Comparison of ENCODE assay signal across 8 mouse cellular contexts in genomic region chr6:52225612-52226568, GRCm38 (mm10). TPM values are rescaled to one million over a fixed set of nuclear protein-coding genes. Genes with fewer than 3 reads are reported as not detected.
DNase-seq lines count a peak whose midpoint lies in the region; ATAC-seq and TF ChIP-seq lines count a peak whose summit lies in the region.

No protein-coding gene starts in this region.

- peaks cover 95% of the 10 kb centered on the region for H3K27me3 ChIP-seq in heart, embryonic 12.5 days (replicated peaks)
- no peaks in the 10 kb centered on the region for H3K27me3 ChIP-seq in myocyte (ENCODE audit: control insufficient read depth, insufficient read depth, insufficient read length)

- no peak overlapping the region for H3K27ac ChIP-seq in heart, embryonic 12.5 days (ENCODE audit: poor library complexity, severe bottlenecking)

- peaks cover 82% of the 10 kb centered on the region for H3K79me2 ChIP-seq in myocyte (ENCODE audit: control insufficient read depth, insufficient read depth)

- peak overlapping the region; percentile 13 for H3K4me3 ChIP-seq in heart, embryonic 12.5 days
- H3K4me3 ChIP-seq in myocyte: peak overlapping the region; percentile 89

- intact Hi-C loops in heart, postnatal 25 days (cut with DNase I): loop anchor here (10.0 kb wide), 1 partner anchor 841 kb away; no protein-coding TSS in a partner anchor

- TF ChIP-seq POLR2A in myocyte (IDR thresholded peaks at IDR 0.05; ENCODE audit: insufficient read length, low read depth): peak; percentile 58

- no peaks in the 10 kb centered on the region for H3K36me3 ChIP-seq in heart, embryonic 12.5 days
- H3K36me3 ChIP-seq in myocyte (ENCODE audit: control insufficient read depth, insufficient read depth): no peaks in the 10 kb centered on the region

- H3K4me1 ChIP-seq in heart, embryonic 12.5 days (replicated peaks): peaks cover 16% of the 10 kb centered on the region

- no peaks in the 10 kb centered on the region for H3K9me3 ChIP-seq in heart, embryonic 12.5 days (replicated peaks)

- H3K4me2 ChIP-seq in heart, embryonic 12.5 days: 0 out of 2 replicates have a peak overlapping the region, but pooled peaks have one; percentile 5
- H3K4me2 ChIP-seq in myocyte (ENCODE audit: low read depth): peak overlapping the region; percentile 97

- ATAC-seq in heart, embryonic 12.5 days (ENCODE audit: insufficient number of reproducible peaks, low FRiP score): no peak

- no peak for DNase-seq in heart, postnatal 25 days (ENCODE audit: low spot score)
- DNase-seq in ZHBTc4 (ENCODE audit: low read depth, low spot score): peak; percentile 73
- DNase-seq in kidney, adult 9 months: peak; percentile 95
- no peak for DNase-seq in left cerebral cortex, adult 9 months (ENCODE audit: low spot score in 2 of 2)
- no peak for DNase-seq in layer of hippocampus, postnatal 10 days (ENCODE audit: low spot score in 2 of 2)
- DNase-seq in frontal cortex, postnatal 10 days (ENCODE audit: low spot score in 2 of 2): no peak

- peak overlapping the region; percentile 39 for H3ac ChIP-seq in myocyte (ENCODE audit: control insufficient read depth, insufficient read length)

- WGBS in heart, embryonic 12.5 days: 2% methylated on average over 69 of the region's 69 CpGs

- H3K9ac ChIP-seq in heart, embryonic 12.5 days: no peak overlapping the region

TF ChIP-seq in myocyte, 11 proteins besides CTCF, POLR2A, EP300 and RAD21:
- no peak for TF ChIP-seq CEBPB (IDR thresholded peaks at IDR 0.05; ENCODE audit: insufficient read depth, poor library complexity, severe bottlenecking)
- TF ChIP-seq POLR2AphosphoS2 (IDR thresholded peaks at IDR 0.05; ENCODE audit: insufficient read length, low read depth): peak; percentile 59
- TF ChIP-seq REST (IDR thresholded peaks at IDR 0.05; ENCODE audit: insufficient read depth, insufficient read length): no peak
- no peak for TF ChIP-seq MYOG (IDR thresholded peaks at IDR 0.05; ENCODE audit: control insufficient read depth in 1 of 3, insufficient read depth in 1 of 3, insufficient read length in 2 of 3, low read depth in 2 of 3)
- TF ChIP-seq SRF (IDR thresholded peaks at IDR 0.05; ENCODE audit: control insufficient read depth, insufficient read length, low read depth): no peak
- TF ChIP-seq TCF12 (IDR thresholded peaks at IDR 0.05; ENCODE audit: insufficient read depth, poor library complexity, severe bottlenecking): no peak
- no peak for TF ChIP-seq MYOD1 (IDR thresholded peaks at IDR 0.05; ENCODE audit: control insufficient read depth in 1 of 3, insufficient read length in 2 of 3, low read depth in 2 of 3)
- TF ChIP-seq USF1 (IDR thresholded peaks at IDR 0.05; ENCODE audit: low read depth): peak; percentile 99
- no peak for TF ChIP-seq E2F4 (IDR thresholded peaks at IDR 0.05; ENCODE audit: insufficient read depth)
- TF ChIP-seq TCF3 (IDR thresholded peaks at IDR 0.05; ENCODE audit: insufficient read length, low read depth): no peak
- TF ChIP-seq MAX (IDR thresholded peaks at IDR 0.05; ENCODE audit: low read depth): no peak

RNA-seq across cellular contexts. Expression of gene Hoxa7, which starts 4.2 kb away (rescaled TPM):
- 0.44 TPM in 1 of 2 replicates, not detected in the other for polyA plus RNA-seq in heart, embryonic 12.5 days (2016; fragmentation: Nextera tagmentation; extraction: Ambion mirVana)
- total RNA-seq in heart, postnatal 25 days (2021): under 1 TPM; 0.31 to 0.44 TPM
- 11.9 TPM for polyA plus RNA-seq in myocyte (2012; fragmentation: generic; extraction: Trizol)
- total RNA-seq in layer of hippocampus, postnatal 10 days (2021): not detected

RNA-seq across cellular contexts. Expression of gene Hoxa9, which starts 5.0 kb away (rescaled TPM):
- polyA plus RNA-seq in heart, embryonic 12.5 days (2016; fragmentation: Nextera tagmentation; extraction: Ambion mirVana): 0.48 and 0.54 TPM in 2 replicates
- not detected for total RNA-seq in heart, postnatal 25 days (2021)
- polyA plus RNA-seq in myocyte (2012; fragmentation: generic; extraction: Trizol): 17.7 TPM
- not detected for total RNA-seq in layer of hippocampus, postnatal 10 days (2021)

RNA-seq across cellular contexts. Expression of gene Gm28308, which starts 12.8 kb away (rescaled TPM):
- not detected in 2 replicates for polyA plus RNA-seq in heart, embryonic 12.5 days (2016; fragmentation: Nextera tagmentation; extraction: Ambion mirVana)
- total RNA-seq in heart, postnatal 25 days (2021): not detected
- 0.52 TPM for polyA plus RNA-seq in myocyte (2012; fragmentation: generic; extraction: Trizol)
- total RNA-seq in layer of hippocampus, postnatal 10 days (2021): not detected

RNA-seq across cellular contexts. Expression of gene Hoxa3, which starts 12.8 kb away (rescaled TPM):
- polyA plus RNA-seq in heart, embryonic 12.5 days (2016; fragmentation: Nextera tagmentation; extraction: Ambion mirVana): 0.72 and 0.80 TPM in 2 replicates
- total RNA-seq in heart, postnatal 25 days (2021): 1 to 10 TPM in 1 of 2 experiments, under 1 TPM in 1; 0.48 to 1.0 TPM
- polyA plus RNA-seq in myocyte (2012; fragmentation: generic; extraction: Trizol): 1.0 TPM
- not detected for total RNA-seq in layer of hippocampus, postnatal 10 days (2021)

RNA-seq across cellular contexts. Expression of gene Hoxa10, which starts 14.8 kb away (rescaled TPM):
- polyA plus RNA-seq in heart, embryonic 12.5 days (2016; fragmentation: Nextera tagmentation; extraction: Ambion mirVana): 0.31 and 0.60 TPM in 2 replicates
- total RNA-seq in heart, postnatal 25 days (2021): not detected
- polyA plus RNA-seq in myocyte (2012; fragmentation: generic; extraction: Trizol): 15.8 TPM
- not detected for total RNA-seq in layer of hippocampus, postnatal 10 days (2021)

Comparison
In these comparisons a context has a peak if more than half of its experiments do, and no peak if none do; other contexts are left out.
1. DNase-seq: peak in ZHBTc4 (single experiment) and kidney, adult 9 months (single experiment); none in heart, postnatal 25 days (single experiment), left cerebral cortex, adult 9 months (0 of 2), layer of hippocampus, postnatal 10 days (0 of 2) and frontal cortex, postnatal 10 days (0 of 2).